Mouse (Mus musculus): Measurements from ENCODE around the gene Stoml1.

Gene Stoml1

DNA sequence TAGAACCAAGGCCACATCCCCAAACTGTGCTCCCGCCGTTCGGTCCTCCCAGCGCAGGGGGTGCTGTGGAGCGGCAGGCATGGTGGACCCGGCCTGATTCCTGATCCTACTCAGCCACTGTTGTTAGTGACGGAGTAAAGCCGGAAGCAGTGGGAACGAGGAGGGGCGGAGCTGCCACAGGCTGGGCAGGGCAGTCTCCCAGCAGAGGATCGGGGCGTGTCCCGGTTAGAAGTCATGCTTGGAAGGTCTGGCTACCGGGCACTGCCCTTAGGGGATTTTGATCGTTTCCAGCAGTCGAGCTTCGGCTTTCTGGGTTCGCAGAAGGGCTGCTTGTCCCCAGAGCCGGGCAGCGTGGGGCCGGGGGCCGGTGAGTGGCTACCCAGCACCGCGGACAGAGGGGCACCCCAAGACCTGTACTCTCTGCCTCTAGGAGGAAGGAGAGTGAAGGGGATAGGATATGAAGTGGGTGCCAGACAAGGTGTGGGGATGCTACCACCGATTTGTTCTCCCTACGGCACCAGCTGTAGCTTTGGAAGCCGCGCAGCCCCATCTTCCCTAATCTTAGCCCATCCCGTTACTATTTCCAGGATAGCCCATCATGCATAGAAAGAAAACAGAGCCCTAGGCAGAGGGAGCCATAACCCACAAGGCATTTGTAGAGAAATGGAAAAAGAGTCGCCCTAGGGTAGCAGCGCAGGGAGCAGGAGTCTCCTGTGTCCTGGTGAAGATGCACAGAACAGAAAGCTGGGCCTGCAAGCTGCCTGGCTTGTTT is at the start of gene Stoml1:
TSS of gene Stoml1 (plus strand) at position 132 of the 772 bp plus-strand sequence.
- peak; percentile 98 for DNase-seq

DNA sequence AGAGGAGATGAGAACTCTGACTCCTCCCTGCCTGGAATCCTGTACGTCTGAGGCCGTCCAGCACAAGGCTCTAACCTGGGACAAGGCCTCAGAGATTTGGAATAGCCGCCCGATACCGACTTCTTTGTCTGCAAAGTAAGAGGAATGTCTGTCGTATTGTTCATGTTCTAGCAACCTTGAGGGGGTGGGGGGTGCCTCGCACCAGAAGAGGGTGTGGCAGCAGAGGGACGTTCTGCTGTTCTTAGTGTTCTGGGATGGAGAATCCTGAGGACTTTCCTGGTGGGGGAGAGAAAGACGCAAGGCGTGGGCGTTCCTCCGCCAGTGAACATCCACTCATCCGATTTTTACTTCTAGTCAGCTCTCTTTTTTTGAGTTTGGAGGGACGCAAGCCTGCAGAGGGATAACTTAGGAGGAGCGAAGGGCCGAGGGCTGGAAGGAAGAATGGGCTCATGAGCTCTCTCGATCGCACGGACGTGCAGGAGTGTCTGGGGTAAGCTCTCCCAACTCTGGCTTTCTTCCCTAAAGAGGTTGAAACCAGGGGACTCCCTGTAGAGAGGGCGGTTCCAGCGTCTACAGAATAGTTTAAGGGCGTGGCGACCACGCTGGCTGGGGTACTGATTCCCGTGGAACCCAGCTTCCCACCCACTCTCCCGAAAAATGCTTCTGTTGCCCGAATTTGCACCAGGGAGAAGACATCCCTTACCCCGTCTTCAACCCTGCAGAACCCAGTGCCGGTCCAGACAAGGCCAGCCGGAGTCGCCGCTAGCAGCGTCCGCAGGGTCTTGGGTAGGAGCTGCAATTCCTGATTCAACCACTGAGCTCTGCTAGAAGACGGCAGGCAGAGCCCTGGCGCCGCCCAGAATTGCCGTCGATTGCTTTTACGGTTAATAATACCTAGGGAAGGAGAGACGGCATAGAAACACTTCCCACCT is 49.2 kb upstream of the Stoml1 start, which contains the start of the genes Islr and Islr2:
TSS of gene Islr (minus strand) at position 791 of the 932 bp plus-strand sequence.
TSS of gene Islr2 (minus strand) at position 804 of the 932 bp plus-strand sequence.
- peak; percentile 88 for DNase-seq

DNA sequence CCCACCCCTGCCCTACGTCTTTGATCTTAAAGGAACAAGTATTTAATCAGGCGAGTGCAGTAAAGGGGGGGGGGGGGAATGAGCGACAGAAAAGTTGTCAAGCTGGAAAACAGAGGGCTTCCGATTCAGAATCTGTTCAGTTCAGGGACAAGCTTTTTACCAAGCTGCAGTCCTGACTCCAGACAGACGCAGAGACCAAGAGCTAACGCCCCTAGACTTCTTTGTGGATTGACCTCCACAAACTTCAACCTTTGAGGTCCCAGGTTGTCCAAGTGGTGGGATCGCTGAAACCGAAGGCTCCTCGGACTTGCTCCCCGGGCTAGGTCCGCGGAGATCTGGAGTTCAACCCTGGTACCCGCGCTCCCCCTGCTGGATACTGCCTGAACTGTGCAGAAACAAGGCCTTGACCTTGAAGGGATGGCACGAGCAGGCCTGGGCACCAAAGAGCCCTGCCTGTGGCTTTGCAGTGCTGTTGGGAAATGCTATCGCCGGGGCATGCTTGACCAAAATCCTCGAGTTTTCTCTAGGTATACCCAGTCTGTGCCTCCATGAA is 48.4 kb upstream of the Stoml1 start:
- peak; percentile 95 for DNase-seq

DNA sequence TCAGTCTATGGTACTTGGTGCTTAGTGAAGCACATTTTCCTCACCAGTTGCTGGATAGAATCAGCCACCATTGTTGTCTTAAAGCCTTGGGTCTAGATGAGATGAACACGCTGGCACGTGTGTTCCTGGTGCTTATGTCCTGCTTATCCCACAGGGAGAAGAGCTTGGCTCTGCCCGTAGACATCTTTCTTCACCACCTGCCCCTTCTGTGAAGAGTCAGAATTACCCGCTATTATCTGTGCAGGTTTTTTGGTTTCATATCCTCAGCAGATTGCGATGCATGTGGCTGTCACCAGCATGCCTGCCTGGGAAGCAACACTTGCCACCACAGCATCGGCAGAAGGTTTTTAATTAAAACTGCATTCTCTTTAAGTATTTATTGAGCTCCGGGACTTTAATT is 47.0 kb upstream of the Stoml1 start:
- DNase-seq = no peak

DNA sequence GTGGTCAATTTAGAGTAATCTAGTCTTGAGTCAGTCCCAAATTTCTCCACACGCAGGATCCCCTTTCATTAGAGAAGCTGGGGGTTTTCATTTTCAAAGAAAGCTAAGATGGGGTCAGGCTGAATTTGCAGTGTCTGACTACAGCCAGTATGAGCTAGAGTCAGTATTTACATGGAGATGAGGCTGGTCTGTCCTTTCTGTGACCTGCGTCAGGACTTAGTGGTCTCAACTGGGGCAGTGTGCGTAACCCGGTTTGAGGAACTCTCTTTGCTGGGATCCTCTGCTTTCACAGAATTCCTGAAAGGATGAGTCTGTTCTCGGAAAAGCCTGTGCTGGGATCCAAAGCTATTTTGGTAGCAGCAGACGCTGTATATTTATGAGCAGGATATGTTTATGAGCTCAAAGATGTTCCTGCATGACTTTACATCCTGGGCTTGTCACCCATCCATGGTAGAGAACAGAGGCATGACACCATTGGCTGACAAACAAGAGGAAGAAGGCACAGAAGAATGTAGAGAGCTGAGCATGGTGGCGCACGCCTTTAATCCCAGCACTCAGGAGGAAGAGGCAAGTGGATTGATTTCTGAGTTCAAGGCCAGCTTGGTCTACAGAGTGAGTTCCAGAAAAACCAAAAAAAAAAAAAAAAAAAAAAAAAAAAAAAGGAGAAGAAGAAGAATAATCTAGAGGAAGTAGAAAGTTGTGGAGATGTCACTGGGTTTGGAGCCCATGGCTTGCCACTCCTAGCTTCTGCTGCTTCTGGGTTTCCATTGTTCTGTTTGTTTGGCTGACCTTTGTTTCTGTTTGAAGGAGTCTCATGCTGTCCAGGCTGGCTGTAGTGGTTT is 43.3 kb upstream of the Stoml1 start:
- no peak for DNase-seq

DNA sequence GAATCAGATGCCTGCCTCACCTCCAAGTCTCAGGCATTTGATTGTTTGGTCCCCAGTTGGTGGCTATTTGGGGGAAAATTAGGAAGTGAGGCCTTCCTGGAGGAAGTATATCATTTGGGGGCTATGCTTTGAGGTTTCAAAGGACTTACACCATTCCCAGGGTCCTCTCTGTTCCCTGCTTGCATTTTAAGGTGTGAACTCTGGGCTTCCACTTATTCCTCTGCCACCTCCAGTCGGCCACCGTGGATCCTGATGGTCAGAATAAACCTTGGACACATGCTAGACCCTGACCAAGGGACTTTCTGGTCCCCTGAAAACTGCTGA is 42.7 kb upstream of the Stoml1 start:
- DNase-seq = no peak

DNA sequence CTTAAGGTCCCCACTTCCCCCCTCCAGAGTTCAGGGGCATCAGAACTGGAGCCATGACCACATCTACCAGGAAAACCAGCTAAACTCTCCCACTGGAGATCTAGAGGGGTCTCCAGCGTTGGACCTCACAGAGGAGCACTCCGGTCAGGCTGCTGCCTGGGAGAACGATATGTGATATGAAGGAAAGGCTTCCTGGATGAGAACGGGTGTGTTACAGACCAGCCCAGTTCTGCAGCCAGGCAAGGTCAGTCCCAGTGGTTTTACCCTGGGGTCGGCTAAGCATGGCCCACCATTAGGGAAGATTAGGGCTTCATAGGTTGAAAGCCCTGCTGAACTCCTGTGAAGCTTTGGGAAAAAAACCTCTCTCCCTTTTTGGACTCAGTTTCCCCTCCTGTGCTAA is 39.6 kb upstream of the Stoml1 start:
- DNase-seq = no peak

DNA sequence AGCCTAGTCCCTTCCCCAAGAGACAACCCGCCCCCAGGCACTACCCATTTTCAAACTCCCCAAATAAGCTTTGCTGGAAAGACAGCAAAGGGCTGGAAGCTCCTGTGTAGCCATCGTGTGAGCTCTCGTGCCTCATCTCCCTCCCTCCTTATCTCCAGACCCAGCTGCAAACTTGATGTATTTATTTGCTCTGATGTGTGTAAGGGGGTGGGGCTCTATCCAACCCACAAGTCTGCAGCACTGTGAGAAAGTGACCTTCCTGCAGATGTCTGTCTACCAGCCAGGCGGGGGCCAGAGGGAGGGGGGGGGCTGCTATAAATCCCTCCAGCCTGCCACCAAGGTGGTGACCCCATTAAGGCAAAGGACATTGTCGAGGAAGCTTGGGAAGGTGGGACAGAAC is 39.1 kb upstream of the Stoml1 start:
- no peak for DNase-seq

DNA sequence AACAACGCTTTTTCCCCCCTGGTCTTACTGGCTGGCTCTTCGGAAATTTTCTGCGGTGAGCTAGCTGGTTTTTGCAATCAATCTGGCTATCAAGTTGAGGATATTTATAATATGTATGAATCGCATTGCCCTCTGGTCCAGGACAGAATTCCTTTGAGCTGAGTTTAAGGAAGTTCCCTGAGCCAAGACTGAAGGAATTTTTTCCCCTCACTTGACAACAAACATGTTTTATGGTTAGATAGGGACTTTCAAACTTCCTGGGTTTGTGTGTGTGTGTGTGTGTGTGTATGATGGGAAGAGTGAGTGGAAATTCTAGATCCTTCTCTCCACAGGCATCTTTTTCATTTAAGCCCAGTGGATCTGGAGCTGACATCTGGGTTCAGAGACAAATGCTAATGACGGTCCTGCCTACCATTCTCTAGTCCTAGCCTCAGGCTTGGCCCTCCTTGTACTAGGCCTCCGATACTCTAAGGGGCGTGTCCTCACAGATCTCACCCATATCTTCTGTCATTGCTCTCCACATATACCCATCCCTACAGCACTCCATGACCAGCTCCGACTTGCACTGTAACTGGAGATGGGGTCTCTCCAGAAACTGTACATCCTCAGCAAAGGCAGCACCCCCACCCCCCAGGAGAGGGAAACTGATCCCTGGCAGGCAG is 38.3 kb upstream of the Stoml1 start:
- peak; percentile 28 for DNase-seq

DNA sequence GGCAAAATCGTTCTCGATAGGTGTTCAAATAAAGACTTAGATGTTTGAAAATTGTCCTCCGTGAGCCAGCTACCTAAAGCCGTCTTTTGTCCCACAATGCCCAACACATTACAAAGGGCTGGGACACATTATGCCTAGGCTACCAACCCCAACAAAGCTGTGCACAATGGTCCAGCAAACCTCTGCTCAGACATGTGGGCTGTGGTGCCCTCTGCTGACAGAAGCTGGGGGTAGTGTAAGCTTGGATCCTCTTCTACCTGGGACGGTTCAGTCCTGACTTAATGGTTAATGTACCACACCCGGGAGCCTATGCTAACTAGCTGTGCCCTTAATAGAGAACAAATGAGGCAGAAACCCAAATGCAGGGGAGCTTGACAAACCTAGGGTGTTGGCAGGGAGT is 36.6 kb upstream of the Stoml1 start:
- DNase-seq = peak; percentile 25

DNA sequence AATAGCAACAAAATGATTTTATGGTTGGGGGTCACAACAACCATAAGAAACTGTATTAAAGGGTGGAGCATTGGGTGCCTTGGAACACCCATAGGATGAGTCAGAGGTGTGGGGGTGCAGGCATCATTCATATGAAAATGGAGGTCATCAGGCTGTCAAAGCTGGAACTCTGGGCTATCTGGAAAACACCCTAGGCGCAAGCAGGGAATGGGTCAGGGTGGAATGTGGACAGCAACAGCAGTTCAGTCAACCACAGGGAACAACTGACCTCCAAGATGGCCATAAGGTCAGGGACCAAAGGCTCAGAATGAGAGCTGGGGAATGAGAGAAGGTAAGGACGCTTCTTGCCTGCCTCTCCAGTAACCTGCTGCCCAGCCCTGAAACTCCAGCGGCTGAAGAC is 34.4 kb upstream of the Stoml1 start:
- no peak for DNase-seq

DNA sequence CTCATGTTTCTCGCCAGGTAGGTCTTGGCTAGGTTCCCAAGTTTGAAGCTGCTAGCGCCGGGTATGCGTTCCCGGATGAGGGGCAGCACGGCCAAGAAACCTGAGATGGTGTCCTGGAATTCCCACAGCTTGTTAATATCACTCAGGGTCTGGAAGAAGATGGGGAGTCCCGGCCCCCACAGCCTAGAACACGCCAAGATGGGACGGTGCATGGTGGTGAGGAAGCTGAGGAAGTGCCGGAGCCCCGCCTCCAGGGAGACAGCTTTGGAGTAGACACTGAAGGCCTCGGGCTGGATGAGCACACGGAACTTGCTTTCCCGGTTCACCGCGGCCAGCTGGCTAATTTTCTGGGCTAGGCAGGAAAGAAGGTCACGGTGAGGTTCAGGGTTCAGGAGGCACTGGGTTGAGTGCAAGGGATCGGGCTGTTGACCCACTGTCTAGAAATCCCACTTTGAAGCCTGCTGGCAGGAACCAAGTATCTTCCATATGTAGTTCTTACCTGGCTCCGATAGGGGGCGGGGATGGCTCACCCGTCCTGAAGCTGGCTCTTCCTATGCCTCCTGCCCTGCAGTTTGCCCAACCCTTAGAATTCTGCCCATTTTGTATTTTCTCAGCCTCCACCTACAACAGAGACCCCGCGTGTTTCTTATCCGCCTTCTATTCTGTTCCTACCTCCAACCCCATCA is 32.6 kb upstream of the Stoml1 start:
- DNase-seq = peak; percentile 62

DNA sequence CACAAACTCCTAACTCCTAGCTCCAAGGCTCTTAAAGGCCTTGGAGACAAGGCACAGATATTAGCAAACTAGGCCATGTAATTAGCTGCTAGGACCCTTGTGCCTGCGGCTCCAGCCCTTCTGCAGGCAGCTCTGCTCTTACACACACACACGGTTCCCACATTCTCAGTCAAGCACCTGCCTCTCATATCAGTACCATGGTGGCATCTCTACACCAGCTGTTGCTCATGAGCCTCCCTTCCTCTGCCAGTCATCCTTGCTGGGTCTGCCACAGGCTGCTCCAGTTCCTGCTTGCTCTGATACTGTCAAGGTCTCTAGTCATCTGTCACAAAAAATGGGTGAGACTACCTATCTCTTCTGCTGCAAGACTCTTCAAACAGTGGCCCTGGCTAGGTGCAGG is 28.6 kb upstream of the Stoml1 start:
- DNase-seq = no peak

DNA sequence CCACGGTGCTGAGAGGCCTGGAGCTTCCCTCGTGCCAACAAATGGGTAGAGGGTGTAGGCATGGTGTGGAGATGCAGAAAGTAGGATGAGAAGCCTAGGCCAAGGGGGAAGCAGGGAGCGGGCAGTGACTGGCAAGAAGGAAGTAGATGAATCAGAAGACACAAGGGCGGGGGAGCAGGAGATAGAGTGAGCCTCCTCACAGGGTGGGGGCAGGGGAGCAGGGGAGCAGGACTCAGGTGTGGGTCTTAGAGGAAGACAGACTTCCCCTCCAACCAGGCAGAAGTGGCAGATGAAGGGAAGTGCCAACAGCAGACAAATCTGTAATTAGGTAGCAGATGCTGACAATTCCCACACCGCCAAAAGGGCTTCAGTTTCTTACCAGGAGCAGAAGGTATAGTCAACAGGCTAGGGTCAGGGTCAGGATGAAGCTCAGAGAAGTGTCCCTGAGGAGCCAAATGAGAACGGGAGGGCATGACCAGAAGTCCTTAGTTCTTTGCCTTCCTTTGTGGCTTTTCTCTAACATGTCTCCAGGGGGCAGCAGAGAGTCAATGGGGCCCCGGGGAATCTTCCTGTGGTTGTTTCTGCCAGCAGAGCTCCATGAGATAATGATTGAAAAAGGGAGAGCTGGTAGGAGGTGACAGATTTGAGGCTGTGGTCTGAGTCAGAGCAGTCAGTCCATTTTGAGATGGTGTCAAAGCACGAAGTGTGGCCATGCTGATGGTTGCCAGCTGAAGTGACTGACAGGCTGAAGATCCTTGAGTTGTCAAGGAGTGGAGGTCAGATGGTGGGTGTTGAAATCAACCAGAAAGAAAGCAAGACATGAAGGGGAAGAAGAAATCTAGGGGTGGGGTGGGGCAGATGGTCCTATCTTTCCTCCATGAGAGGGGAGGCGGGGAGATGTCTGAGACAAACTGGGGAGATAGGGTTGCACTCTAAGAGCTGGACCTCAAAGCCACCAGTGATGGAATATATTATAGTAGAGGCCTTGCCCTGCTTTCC is 26.8 kb upstream of the Stoml1 start:
- DNase-seq = peak; percentile 58

DNA sequence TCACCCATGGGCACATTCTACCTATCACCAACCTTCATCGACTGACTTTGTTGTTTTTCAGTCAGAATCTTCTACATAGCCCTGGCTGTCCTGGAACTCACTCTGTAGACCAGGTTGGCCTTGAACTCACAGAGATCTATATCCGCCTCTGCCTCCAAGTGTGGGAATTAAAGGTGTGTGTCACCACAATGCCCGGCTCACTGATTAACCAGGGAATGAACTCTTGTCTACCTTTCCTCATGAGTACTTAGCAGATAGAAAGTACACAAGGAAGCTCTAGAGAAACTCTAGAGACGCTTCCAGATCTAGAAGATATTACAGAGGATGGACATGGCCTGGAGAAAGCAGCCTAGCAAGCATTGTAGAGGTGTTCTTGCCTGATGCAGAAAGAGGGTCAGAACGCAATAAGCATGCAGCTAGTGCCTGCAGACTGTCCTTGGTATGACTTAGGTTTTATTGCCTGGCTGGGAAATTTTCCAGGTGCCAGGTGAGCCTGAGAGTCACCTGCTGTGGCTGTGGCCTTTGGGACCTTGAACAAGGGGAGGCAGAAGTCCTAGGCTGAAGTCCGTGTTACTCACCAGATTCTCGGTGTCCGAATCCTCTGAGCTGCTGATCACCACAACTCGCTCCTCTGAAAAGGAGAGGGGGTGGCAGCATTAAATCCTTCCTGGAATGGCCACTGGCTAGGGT is 24.0 kb upstream of the Stoml1 start:
- DNase-seq = no peak

DNA sequence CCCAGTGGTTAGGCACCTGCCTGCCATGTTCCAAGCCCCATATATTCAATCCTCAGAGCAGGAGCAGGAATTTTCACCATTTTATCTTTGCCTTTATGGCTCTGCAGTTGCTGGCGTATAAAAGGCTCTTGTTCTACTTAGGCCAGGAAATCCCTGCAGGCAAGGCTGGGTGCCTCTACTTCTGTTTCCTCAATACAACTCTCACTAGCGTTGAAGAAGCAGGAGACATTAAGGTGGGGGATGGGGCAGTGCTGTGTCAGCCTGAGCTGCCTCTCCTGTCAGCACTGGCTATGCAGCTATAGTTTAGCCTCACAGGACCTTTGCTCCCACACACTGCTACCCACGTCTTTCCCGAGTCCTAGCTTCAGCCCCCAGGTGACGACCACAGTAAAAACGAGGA is 21.2 kb upstream of the Stoml1 start:
- no peak for DNase-seq

DNA sequence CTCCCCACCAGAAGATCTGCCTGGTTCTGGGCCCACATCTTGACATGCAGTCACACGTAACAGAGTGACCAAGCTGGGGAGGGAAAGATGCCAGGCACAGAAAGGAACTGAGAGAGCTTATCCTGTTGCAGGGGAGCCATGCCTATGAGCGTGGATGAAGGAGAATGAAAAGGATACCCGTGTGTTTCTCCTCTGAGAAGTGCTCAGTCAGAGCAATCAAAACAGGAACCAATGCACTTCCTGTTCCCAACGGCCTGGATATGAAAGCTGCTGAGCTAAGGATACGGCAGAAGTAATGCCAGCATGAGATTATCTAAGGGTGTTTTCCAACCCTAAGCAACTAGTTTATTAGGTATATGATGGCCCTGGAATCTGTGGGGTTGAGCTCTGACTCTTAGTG is 20.6 kb upstream of the Stoml1 start:
- DNase-seq = peak; percentile 44

DNA sequence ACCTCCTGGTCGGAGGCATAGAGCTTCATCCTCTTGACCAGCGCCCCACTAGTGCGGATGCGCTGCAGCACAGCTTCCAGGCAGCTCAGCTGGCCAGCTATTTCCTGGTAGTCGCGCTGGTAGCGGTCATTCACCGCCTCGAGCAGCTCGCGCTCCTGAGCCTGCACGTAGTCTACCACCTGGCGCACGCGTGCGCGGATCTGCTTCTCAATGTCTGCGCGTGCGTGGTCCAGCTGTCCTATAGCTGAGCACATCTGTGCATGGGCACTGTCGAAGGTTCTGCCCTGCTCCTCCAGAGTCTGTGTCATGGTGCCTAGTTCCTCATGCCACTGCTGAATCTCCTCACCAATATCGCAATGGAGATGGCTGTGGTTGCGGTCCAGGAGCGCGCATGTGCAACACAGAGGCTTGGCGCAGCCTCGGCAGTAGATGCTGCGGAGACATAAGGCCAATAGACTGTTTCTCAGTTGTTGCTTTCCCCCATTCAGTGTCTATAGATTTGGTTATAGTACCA is 18.4 kb upstream of the Stoml1 start:
- DNase-seq = no peak

DNA sequence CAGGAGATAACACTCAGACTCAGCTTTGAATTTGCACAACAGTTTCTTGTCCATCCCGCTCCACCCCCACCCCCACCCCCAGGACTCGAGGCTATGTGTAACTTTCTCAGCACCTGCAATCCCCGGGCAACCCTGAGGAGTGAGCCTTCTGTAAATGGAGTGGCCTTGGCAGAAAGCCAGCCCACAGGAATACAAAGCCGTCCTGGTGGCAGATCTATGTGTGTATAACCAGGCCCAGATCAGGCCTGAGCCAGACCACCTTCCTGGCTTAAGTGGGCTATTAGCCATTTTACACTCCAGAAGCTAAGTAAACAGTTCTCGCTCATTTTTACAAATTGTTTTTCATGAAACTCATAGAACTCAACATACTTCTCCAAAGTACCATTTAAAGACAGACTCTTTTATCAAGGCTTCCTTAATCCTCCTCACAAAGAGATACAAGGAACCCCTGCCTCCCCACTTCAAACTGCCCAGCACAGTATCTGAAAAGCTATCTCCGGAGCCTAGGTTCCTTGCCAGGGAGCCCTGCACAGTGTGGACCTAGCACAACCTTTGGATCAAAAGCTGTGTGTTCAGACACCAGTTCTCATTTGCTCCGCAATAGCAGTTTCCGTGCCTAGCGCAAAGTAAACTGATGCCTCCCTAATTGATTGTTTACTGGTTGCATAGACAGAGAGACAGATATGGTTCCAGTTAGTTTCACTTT is 11.0 kb upstream of the Stoml1 start:
- DNase-seq = peak; percentile 85
